Comparison of ENCODE assay signal across 10 mouse cellular contexts in genomic region chr6:101473257-101473925, GRCm38 (mm10).
DNase-seq lines count a peak whose midpoint lies in the region; ATAC-seq lines count a peak whose summit lies in the region.
"Had no signal": no experiment of that assay in that cellular context is flagged by ENCODE, and none has a peak within 500 bp of the region (broad histone marks: within the 10 kb centered on the region; RNA-seq: fewer than 3 reads in every experiment).

No protein-coding gene starts in this region.

- WGBS in liver, embryonic 12.5 days (ENCODE audit: insufficient replicate concordance) = 36% methylated on average over 5 of the region's 5 CpGs
- WGBS in forebrain, embryonic 13.5 days = 12% methylated on average over 5 of the region's 5 CpGs
- 35% methylated on average over 5 of the region's 5 CpGs for WGBS in stomach, embryonic 14.5 days

- peak; percentile 9 for DNase-seq in liver
- DNase-seq in heart, postnatal 4 days = peak; percentile 47
- DNase-seq in layer of hippocampus, adult 8-10 months (ENCODE audit: low spot score in 2 of 2) = peak; percentile 70 to 81
- peak; percentile 1 for DNase-seq in lung, postnatal 25 days (ENCODE audit: low spot score)

- no peak overlapping the region for H3K4me2 ChIP-seq in liver, embryonic 12.5 days
- no peak overlapping the region for H3K4me2 ChIP-seq in forebrain, embryonic 13.5 days
- H3K4me2 ChIP-seq in stomach, embryonic 14.5 days (replicated peaks; ENCODE audit: low read depth, low read length) = no peak overlapping the region

- H3K36me3 ChIP-seq in liver, embryonic 12.5 days = no peaks in the 10 kb centered on the region
- H3K36me3 ChIP-seq in forebrain, embryonic 13.5 days (ENCODE audit: poor library complexity, severe bottlenecking) = no peaks in the 10 kb centered on the region
- H3K36me3 ChIP-seq in stomach, embryonic 14.5 days (ENCODE audit: control insufficient read depth, insufficient read depth, low read length) = no peaks in the 10 kb centered on the region

- H3K9me3 ChIP-seq in liver, embryonic 12.5 days (replicated peaks) = no peaks in the 10 kb centered on the region
- no peaks in the 10 kb centered on the region for H3K9me3 ChIP-seq in forebrain, embryonic 13.5 days (replicated peaks)
- no peaks in the 10 kb centered on the region for H3K9me3 ChIP-seq in stomach, embryonic 14.5 days (ENCODE audit: control insufficient read depth, low read depth, low read length)

- ATAC-seq in liver, embryonic 12.5 days = no peak
- ATAC-seq in forebrain, embryonic 13.5 days = peak; percentile 86
- peak; percentile 46; the same call in 1 of the 2 replicates for ATAC-seq in stomach, embryonic 14.5 days (ENCODE audit: insufficient number of reproducible peaks, insufficient read depth, low FRiP score, low read depth)
- no peak for ATAC-seq in erythroblast, adult 5-6 weeks (replicated peaks; ENCODE audit: low FRiP score, poor library complexity, severe bottlenecking)

- no peaks in the 10 kb centered on the region for H3K27me3 ChIP-seq in liver, embryonic 12.5 days (replicated peaks)
- H3K27me3 ChIP-seq in forebrain, embryonic 13.5 days = no peaks in the 10 kb centered on the region
- no peaks in the 10 kb centered on the region for H3K27me3 ChIP-seq in stomach, embryonic 14.5 days (ENCODE audit: control insufficient read depth, insufficient read depth, low read length)
- H3K27me3 ChIP-seq: CH12.LX; megakaryocyte, embryonic 14.5 days had no signal

- H3K9ac ChIP-seq in liver, embryonic 12.5 days = no peak overlapping the region
- no peak overlapping the region for H3K9ac ChIP-seq in forebrain, embryonic 13.5 days
- H3K9ac ChIP-seq in stomach, embryonic 14.5 days (replicated peaks; ENCODE audit: low read depth, low read length) = no peak overlapping the region

- H3K4me1 ChIP-seq in liver, embryonic 12.5 days = no peaks in the 10 kb centered on the region
- peaks cover 5% of the 10 kb centered on the region; the same call in 1 of the 2 replicates for H3K4me1 ChIP-seq in forebrain, embryonic 13.5 days
- peaks cover 3% of the 10 kb centered on the region; the same call in 1 of the 2 replicates for H3K4me1 ChIP-seq in stomach, embryonic 14.5 days (ENCODE audit: control insufficient read depth, insufficient read depth, low read length)
- H3K4me1 ChIP-seq: megakaryocyte, embryonic 14.5 days had no signal

- H3K4me3 ChIP-seq in liver, embryonic 12.5 days = no peak overlapping the region
- H3K4me3 ChIP-seq in forebrain, embryonic 13.5 days = no peak overlapping the region
- H3K4me3 ChIP-seq in stomach, embryonic 14.5 days (ENCODE audit: low read depth, low read length) = no peak overlapping the region
- H3K4me3 ChIP-seq: megakaryocyte, embryonic 14.5 days had no signal

- no peak overlapping the region for H3K27ac ChIP-seq in liver, embryonic 12.5 days
- H3K27ac ChIP-seq in forebrain, embryonic 13.5 days = no peak overlapping the region
- H3K27ac ChIP-seq in stomach, embryonic 14.5 days (ENCODE audit: low read length) = peak overlapping the region; percentile 15; the same call in 1 of the 2 replicates

Comparison
In these comparisons a context has a peak if more than half of its experiments do, and no peak if none do; other contexts are left out.
1. DNase-seq: peak in every context shown above with its lines; median percentile 76 in layer of hippocampus, adult 8-10 months; 47 in heart, postnatal 4 days; 9 in liver; 1 in lung, postnatal 25 days.
2. ATAC-seq: peak in forebrain, embryonic 13.5 days (single experiment) and stomach, embryonic 14.5 days (single experiment); none in liver, embryonic 12.5 days (single experiment) and erythroblast, adult 5-6 weeks (single experiment).